Mouse (Mus musculus) left cerebral cortex, postnatal 36 days (tissue): ENCODE results near the gene Kif3c. TPM values are rescaled to one million over a fixed set of nuclear protein-coding genes. Genes with fewer than 3 reads are reported as not detected.
"Not testable (repeated sequence)": the region's sequence is repeated elsewhere in the genome, so short reads cannot be mapped to it uniquely, and the experiment has no call there.

Source experiments
- DNase-seq, 2 experiments: peaks; one replicate each; pipeline ENCODE4 v3.0.0; 2021 to 2022; ENCODE audit warnings: low spot score in 2 of 2, mixed read lengths in 1 of 2
- intact Hi-C: fragments of 180-260 bp; cut with DNase I; formaldehyde crosslinking; loops from one replicate; pipeline ENCODE4 v1.15.1; 2025
- total RNA-seq, 2 experiments: library from RNA; stranded (reverse); gene quantifications; 2 replicates each; pipeline ENCODE4 v1.2.3; 2021

The Kif3c gene
- total RNA-seq, 2 experiments from 2014 or later = 188 to 200 TPM

DNA sequence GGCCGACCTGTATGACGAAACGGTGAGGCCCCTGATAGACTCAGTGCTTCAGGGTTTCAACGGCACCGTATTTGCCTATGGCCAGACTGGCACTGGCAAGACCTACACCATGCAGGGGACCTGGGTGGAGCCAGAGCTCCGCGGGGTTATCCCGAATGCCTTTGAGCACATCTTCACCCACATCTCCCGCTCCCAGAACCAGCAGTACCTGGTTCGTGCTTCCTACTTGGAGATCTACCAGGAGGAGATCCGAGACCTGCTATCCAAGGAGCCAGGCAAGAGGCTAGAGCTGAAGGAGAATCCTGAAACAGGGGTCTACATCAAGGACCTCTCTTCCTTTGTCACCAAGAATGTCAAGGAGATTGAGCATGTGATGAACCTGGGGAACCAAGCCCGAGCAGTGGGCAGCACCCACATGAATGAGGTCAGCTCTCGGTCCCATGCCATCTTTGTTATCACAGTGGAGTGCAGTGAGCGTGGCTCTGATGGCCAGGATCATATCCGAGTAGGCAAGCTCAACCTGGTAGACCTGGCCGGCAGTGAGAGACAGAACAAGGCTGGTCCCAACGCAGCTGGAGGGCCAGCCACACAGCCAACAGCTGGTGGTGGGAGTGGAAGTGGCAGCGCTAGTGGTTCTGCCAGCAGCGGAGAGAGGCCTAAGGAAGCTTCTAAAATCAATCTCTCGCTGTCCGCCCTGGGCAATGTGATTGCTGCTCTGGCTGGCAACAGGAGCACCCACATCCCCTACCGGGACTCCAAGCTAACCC is 1.4 kb downstream of the Kif3c start:
- intact Hi-C loops = no loop called here
- peak in 1 of 2 experiments; percentile 38 for DNase-seq

DNA sequence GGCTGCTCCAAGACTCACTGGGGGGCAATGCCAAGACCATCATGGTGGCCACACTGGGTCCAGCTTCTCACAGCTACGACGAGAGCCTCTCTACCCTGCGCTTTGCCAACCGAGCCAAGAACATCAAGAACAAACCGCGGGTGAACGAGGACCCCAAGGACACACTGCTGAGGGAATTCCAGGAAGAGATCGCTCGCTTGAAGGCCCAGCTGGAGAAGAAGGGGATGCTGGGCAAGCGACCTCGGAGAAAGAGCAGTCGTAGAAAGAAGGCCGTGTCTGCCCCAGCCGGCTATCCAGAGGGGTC is 2.0 kb downstream of the Kif3c start:
- intact Hi-C loops = no loop called here
- DNase-seq = no peak

DNA sequence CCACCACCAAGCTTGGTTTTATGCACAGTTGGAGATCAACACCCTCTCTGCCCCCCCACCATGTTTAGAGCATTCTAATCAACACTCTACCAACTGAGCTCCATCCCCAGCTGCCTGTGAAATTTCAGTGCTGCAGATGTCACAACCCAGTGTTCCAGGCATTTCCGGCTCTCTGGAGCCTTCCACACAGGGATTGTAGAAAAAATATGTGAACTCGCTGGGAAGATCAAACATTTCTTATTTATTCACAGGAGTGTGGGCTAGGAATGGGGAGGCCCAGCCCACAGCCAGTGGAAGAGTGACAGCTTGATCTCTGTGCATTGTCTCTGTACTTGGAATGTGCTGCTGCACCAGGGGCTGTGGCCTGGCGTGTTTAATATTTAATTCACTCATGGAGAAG is 3.8 kb downstream of the Kif3c start:
- intact Hi-C loops = no loop called here

DNA sequence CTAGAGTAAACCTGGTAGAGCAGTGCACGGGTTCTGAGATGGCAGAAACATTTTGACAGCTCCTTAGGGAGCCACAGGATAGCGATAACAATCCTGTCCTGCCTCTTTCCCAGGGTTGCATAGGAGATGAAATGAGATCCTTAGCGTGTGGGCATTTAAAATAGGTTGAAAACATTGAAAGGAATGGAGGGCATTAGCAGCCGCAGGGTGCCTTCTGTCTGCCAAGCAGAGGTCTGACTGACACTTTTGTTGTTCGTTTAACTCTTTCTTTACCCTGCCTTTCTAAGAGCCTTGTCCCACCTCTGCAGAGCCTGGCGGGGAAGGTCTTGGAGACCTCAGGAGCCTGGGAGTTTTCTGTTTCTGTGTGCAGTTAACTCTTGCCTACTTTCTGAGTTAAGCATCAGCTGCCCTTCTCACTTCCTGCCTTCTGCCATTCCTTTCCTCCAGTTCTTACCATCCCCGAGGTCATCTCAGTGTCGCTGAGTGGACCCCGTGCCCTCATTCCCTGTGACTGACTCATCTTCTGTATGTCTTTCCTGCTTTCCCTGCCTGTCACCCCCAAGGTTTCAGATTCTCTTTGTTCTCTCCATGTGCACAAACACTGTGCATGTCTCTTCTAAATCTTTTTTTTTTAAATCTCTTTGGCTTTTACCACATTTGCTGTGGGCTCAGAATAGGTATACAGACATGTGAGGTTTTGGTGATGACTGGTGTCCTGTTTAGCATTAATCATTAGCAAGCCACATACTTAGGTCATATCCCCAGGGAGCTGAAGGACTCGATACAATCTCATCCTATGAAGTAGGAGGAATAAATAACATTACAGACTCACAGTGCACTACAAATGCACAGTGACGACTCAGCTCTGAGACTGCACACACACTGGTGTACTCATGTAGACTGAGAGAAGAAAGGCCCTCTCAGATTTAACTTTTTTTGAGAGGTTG is 6.3 kb downstream of the Kif3c start:
- DNase-seq = no peak
- intact Hi-C loops = no loop called here

More for the DNA sequence above, 3.8 kb downstream of the Kif3c start:
- no peak for DNase-seq

DNA sequence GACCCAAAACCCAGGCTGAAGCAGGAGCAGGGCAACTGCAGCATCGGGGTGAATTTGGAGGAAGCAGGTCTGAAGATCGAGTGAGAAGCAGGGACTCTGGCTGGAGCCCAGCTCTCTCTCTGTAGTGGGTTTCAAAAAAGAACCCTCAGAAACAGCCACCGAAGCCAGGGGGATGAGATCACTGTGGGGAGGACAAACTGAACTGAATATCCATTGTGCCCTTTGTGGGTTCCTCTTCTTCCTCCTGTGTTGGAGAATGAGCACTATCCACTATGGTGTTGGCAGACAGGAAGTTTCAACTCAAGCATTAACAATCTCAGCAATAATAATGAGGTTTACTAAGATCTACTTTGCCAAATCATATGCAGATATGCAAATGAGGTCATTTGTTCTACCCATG is 7.1 kb downstream of the Kif3c start:
- intact Hi-C loops = no loop called here
- no peak for DNase-seq

- intact Hi-C loops = no loop called here
- no peak for DNase-seq
Measured at GRCm38 (mm10) chr12:3373566-3373965, 8.6 kb downstream of the Kif3c start.

- intact Hi-C loops = no loop called here
- no peak for DNase-seq
Measured at GRCm38 (mm10) chr12:3374552-3374951, 9.6 kb downstream of the Kif3c start.

DNA sequence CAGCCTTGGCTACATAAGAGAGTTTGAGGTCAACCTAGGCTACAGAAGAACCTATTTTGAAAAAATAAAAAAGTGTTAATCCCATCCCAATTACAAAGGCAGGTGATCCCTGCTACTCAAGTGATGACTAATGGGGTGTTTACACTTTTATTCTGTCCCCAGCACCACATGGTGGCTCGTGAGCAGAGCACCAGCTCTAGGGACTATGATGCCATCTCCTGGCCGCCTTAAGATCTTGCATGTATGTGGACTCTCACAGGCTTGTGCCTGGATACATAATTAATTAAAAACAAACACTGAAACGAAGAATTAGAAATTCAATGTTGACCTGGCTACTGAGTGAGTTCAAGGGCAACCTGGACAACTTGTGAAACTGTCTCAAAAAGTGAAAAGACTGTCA is 12.3 kb downstream of the Kif3c start:
- no peak for DNase-seq
- intact Hi-C loops = no loop called here

DNA sequence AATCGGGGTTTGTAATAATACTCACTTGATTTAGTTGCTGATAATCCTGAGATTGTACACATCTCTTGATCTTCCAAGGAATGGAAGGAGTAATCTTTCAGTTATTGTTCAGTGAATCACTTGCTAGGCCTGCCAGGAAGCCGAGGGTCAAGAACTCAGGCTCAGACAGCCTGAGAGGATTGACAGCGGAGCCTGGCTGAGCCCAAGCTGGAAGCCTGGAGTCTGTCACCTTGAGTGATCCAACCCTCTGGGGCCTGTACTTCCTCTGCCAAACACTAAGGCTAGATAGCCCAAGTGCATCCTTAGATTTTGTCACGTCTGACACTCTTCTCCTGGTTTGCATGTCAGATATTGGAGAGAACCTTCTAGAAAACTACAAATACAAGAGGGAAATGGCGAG is 12.8 kb downstream of the Kif3c start:
- DNase-seq = no peak
- intact Hi-C loops = no loop called here

GRCm38 (mm10) chr12:3384860-3385259 is 19.9 kb downstream of the Kif3c start:
- intact Hi-C loops = no loop called here
- no peak for DNase-seq

GRCm38 (mm10) chr12:3385271-3385670 is 20.3 kb downstream of the Kif3c start:
- intact Hi-C loops = no loop called here
- DNase-seq = no peak

DNA sequence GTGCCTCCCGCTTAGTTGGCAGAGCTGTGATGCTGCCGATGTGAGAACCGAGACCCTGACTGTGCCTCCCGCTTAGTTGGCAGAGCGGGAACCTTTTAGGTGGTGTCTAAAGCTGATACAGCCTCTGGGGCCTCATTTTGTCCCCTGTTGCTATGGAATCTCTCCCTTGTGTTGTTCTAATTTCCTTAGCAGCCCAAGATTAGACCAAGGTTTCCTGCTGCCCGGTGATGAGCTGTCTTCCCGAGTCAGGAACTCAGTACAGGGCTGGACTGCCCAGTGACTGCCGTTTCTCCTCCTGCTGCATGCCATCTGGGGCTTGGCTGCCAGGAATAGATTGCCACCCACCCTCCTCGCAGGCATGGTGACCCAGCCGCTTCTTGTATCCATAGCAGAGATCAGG is 21.0 kb downstream of the Kif3c start:
- peak; percentile 44 to 51 for DNase-seq
- intact Hi-C loops = no loop called here

- no peak for DNase-seq
- intact Hi-C loops = no loop called here
Measured at GRCm38 (mm10) chr12:3387891-3388290, 23.0 kb downstream of the Kif3c start.

- peak in 1 of 2 experiments; percentile 40 for DNase-seq
- intact Hi-C loops = no loop called here
Measured at GRCm38 (mm10) chr12:3389394-3389793, 24.5 kb downstream of the Kif3c start.

GRCm38 (mm10) chr12:3390071-3390470 is 25.1 kb downstream of the Kif3c start:
- no peak for DNase-seq
- intact Hi-C loops = loop anchor here (5.0 kb wide), 1 partner anchor 33 kb away; no protein-coding TSS in a partner anchor

GRCm38 (mm10) chr12:3390577-3391262 is 25.8 kb downstream of the Kif3c start:
- DNase-seq = peak; percentile 76 to 82
- intact Hi-C loops = loop anchor here (5.0 kb wide), 1 partner anchor 33 kb away; no protein-coding TSS in a partner anchor

- DNase-seq = no peak
- intact Hi-C loops = loop anchor here (5.0 kb wide), 1 partner anchor 34 kb away; no protein-coding TSS in a partner anchor
Measured at GRCm38 (mm10) chr12:3391276-3391675, 26.3 kb downstream of the Kif3c start.

DNA sequence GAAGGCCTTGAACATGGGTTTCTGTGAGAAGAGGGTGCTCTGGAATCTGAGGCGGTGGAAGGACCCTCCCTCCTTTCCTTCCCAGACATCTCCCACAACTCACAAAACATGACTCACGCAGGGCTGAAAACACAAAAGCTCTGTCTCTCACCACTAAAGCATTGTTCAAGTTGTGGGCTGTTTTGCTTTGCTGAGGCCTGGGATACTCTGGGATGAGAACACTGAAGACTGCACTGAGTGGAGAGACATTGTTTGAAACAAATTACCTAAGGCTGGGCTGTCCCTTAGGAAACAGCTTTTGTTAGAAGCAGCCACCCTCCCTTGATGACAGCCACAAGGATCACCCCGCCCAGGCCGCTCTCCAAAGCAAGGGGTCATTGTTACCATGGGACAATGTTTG is 28.2 kb downstream of the Kif3c start:
- intact Hi-C loops = loop anchor here (5.0 kb wide), 1 partner anchor 36 kb away; no protein-coding TSS in a partner anchor
- DNase-seq = no peak

- DNase-seq = no peak
- intact Hi-C loops = no loop called here
Measured at GRCm38 (mm10) chr12:3396931-3397330, 32.0 kb downstream of the Kif3c start.

- DNase-seq, intact Hi-C loops: not testable (repeated sequence)
Measured at GRCm38 (mm10) chr12:3405662-3406061, 40.7 kb downstream of the Kif3c start.
